Mouse (Mus musculus) liver, embryonic 14.5 days (tissue): ENCODE measurements at regions not wholly inside any gene's neighbourhood (a gene's known extent, or its start where the extent isn't known, plus 50 kb on each side); places are given as distances from the start of the nearest gene placed in this dataset.

Source experiments
- CTCF ChIP-seq: IDR thresholded peaks from 2 replicates; pipeline ENCODE4 v1.5.1; 2016; ENCODE audit warnings: antibody characterized with exemption, low read depth, control low read depth
- EP300 ChIP-seq: IDR thresholded peaks from 2 replicates; pipeline ENCODE4 v1.6.1; 2016; ENCODE audit warnings: antibody characterized with exemption, low read depth

DNA sequence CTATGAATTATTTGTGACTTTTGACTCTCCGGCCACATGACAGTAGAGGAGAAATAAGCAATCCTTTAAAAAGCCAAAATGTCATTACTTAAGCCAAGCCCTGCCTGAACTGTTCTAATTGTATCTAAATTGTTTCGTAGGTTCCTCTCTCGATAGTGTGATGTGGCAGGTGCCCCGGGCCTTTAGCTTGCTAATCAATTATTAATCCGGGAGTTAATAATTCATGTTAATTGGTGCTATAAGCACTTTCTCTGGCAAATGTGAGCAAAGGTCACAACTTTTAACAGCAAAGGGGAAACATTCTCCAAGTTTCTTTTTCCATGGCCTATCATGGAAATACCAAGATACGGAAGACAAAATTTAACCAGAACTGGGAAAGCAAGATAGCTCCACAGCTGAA, 235.9 kb downstream of the Setd4 start:
- TF ChIP-seq CTCF (no peak), EP300 (no peak)
